Mouse (Mus musculus) cerebellum, adult 18-20 months (tissue): ENCODE results near the gene Usp13.
A peak's percentile ranks its signal among the peaks of the same experiment; 100 is the strongest.

ENCODE experiments used
- DNase-seq, 2 experiments: peaks; one replicate each; pipeline ENCODE4 v3.0.0; 2021

Usp13 gene

GRCm38 (mm10) chr3:32817357-32818326 lies at the start of gene Usp13:
Gene Usp13, plus strand, starts transcription at chr3:32817546.
- DNase-seq, result peak; percentile 71 to 82

GRCm38 (mm10) chr3:32770781-32771180 lies 46.6 kb upstream of the Usp13 start:
- no peak for DNase-seq

- DNase-seq, result no peak
These were observed 367 bp upstream of the Usp13 start for GRCm38 (mm10) chr3:32817001-32817356.

- DNase-seq, result peak in 1 of 2 experiments; percentile 32
These were observed 1.1 kb downstream of the Usp13 start for GRCm38 (mm10) chr3:32818327-32818900.

GRCm38 (mm10) chr3:32822620-32823019 lies 5.3 kb downstream of the Usp13 start:
- no peak for DNase-seq

GRCm38 (mm10) chr3:32824923-32825322 lies 7.6 kb downstream of the Usp13 start:
- DNase-seq, result no peak

GRCm38 (mm10) chr3:32825964-32826479 lies 8.7 kb downstream of the Usp13 start:
- DNase-seq, result no peak

- DNase-seq, result peak; percentile 26 to 49
These were observed 9.4 kb downstream of the Usp13 start for GRCm38 (mm10) chr3:32826701-32827100.

GRCm38 (mm10) chr3:32833871-32834270 lies 16.5 kb downstream of the Usp13 start:
- DNase-seq, result no peak

- DNase-seq, result no peak
These were observed 20.5 kb downstream of the Usp13 start for GRCm38 (mm10) chr3:32837847-32838246.

GRCm38 (mm10) chr3:32856362-32857107 lies 39.2 kb downstream of the Usp13 start:
- no peak for DNase-seq

- DNase-seq, result no peak
These were observed 53.7 kb downstream of the Usp13 start for GRCm38 (mm10) chr3:32871081-32871480.

- no peak for DNase-seq
These were observed 69.0 kb downstream of the Usp13 start for GRCm38 (mm10) chr3:32886386-32886785.

GRCm38 (mm10) chr3:32888886-32889285 lies 71.5 kb downstream of the Usp13 start:
- DNase-seq, result no peak

GRCm38 (mm10) chr3:32890174-32890573 lies 72.8 kb downstream of the Usp13 start:
- no peak for DNase-seq

- no peak for DNase-seq
These were observed 86.1 kb downstream of the Usp13 start for GRCm38 (mm10) chr3:32903462-32903861.

- DNase-seq, result no peak
These were observed 87.3 kb downstream of the Usp13 start for GRCm38 (mm10) chr3:32904599-32904998.

GRCm38 (mm10) chr3:32905850-32906779 lies 88.8 kb downstream of the Usp13 start:
- no peak for DNase-seq

GRCm38 (mm10) chr3:32908400-32908799 lies 91.1 kb downstream of the Usp13 start:
- DNase-seq, result no peak

GRCm38 (mm10) chr3:32910071-32910551 lies 92.8 kb downstream of the Usp13 start:
- peak in 1 of 2 experiments; percentile 15 for DNase-seq

- no peak for DNase-seq
These were observed 106.8 kb downstream of the Usp13 start for GRCm38 (mm10) chr3:32924168-32924567.
